Comparison of ENCODE assay signal across 28 mouse cellular contexts in genomic region chr10:21785785-21786184, GRCm38 (mm10).
DNase-seq lines count a peak whose midpoint lies in the region; ATAC-seq lines count a peak whose summit lies in the region.
"Had no signal": no experiment of that assay in that cellular context is flagged by ENCODE, and none has a peak within 500 bp of the region (broad histone marks: within the 10 kb centered on the region; RNA-seq: fewer than 3 reads in every experiment).

No protein-coding gene starts in this region.

- WGBS in forebrain, embryonic 14.5 days, result 85% methylated on average over 5 of the region's 5 CpGs
- 82% methylated on average over 5 of the region's 5 CpGs for WGBS in midbrain, embryonic 10.5 days

- H3K4me3 ChIP-seq in forebrain, embryonic 14.5 days (ENCODE audit: low read depth, low read length), result no peak overlapping the region
- no peak overlapping the region for H3K4me3 ChIP-seq in midbrain, embryonic 10.5 days
- H3K4me3 ChIP-seq: embryonic facial prominence, embryonic 10.5 days; embryonic facial prominence, embryonic 13.5 days; forebrain, embryonic 15.5 days; heart, embryonic 12.5 days; heart, embryonic 15.5 days had no signal

- H3K27me3 ChIP-seq in forebrain, embryonic 14.5 days (replicated peaks; ENCODE audit: control insufficient read depth, insufficient read depth, low read length), result no peaks in the 10 kb centered on the region
- no peaks in the 10 kb centered on the region for H3K27me3 ChIP-seq in midbrain, embryonic 10.5 days (ENCODE audit: low read depth, poor library complexity, severe bottlenecking)
- H3K27me3 ChIP-seq: embryonic facial prominence, embryonic 13.5 days; forebrain, embryonic 15.5 days; heart, embryonic 12.5 days; heart, embryonic 15.5 days had no signal

- ATAC-seq in forebrain, embryonic 14.5 days, result no peak
- ATAC-seq: CD4-positive, CD25-positive, alpha-beta regulatory T cell, adult 4 months; intestine, postnatal 0 days had no signal

- intact Hi-C loops in heart, postnatal 25 days (cut with DNase I), result no loop called here

- no peaks in the 10 kb centered on the region for H3K4me1 ChIP-seq in forebrain, embryonic 14.5 days (ENCODE audit: control insufficient read depth, insufficient read depth, low read length)
- 0 out of 2 replicates have a peak, but pooled peaks cover 5% of the 10 kb centered on the region for H3K4me1 ChIP-seq in midbrain, embryonic 10.5 days
- H3K4me1 ChIP-seq: forebrain, embryonic 15.5 days; heart, embryonic 15.5 days had no signal

- H3K4me2 ChIP-seq in forebrain, embryonic 14.5 days (ENCODE audit: low read length), result no peak overlapping the region
- H3K4me2 ChIP-seq: embryonic facial prominence, embryonic 13.5 days; forebrain, embryonic 15.5 days; heart, embryonic 12.5 days; heart, embryonic 15.5 days; hindbrain, embryonic 14.5 days had no signal

- H3K27ac ChIP-seq in forebrain, embryonic 14.5 days (ENCODE audit: low read depth, low read length), result no peak overlapping the region
- H3K27ac ChIP-seq in midbrain, embryonic 10.5 days (replicated peaks), result no peak overlapping the region
- H3K27ac ChIP-seq: embryonic facial prominence, embryonic 10.5 days; embryonic facial prominence, embryonic 13.5 days; forebrain, embryonic 15.5 days; heart, embryonic 15.5 days; hindbrain, embryonic 14.5 days; hindbrain, postnatal 0 days had no signal

- no peaks in the 10 kb centered on the region for H3K36me3 ChIP-seq in forebrain, embryonic 14.5 days (ENCODE audit: control insufficient read depth, insufficient read depth, low read length)
- H3K36me3 ChIP-seq in midbrain, embryonic 10.5 days, result no peaks in the 10 kb centered on the region
- H3K36me3 ChIP-seq: embryonic facial prominence, embryonic 10.5 days; embryonic facial prominence, embryonic 13.5 days; forebrain, embryonic 15.5 days; heart, embryonic 12.5 days; heart, embryonic 15.5 days had no signal

- H3K9ac ChIP-seq in forebrain, embryonic 14.5 days (ENCODE audit: low read length), result no peak overlapping the region
- H3K9ac ChIP-seq: embryonic facial prominence, embryonic 13.5 days; forebrain, embryonic 15.5 days; heart, embryonic 12.5 days; heart, embryonic 15.5 days; hindbrain, embryonic 14.5 days had no signal

- DNase-seq in 3134 (ENCODE audit: extremely low read depth, insufficient read length, low spot score) (peak; percentile 67), 3T3-L1 (ENCODE audit: low read depth, low spot score) (peak; percentile 89), NIH3T3 (ENCODE audit: low read depth) (peak; percentile 80)
- peak; percentile 48 for DNase-seq in fibroblast of lung, adult 2 months (ENCODE audit: low read depth)
- no peak for DNase-seq in forebrain, embryonic 14.5 days (ENCODE audit: low spot score)
- no peak for DNase-seq in midbrain, embryonic 10.5 days (ENCODE audit: low spot score)
- DNase-seq in heart, postnatal 25 days (ENCODE audit: low spot score), result no peak
- DNase-seq: adrenal gland, adult 2 months; adrenal gland, postnatal 25 days; B cell, adult 2 months; cerebellum, adult 11-12 months; cerebellum, adult 8-10 months; cerebellum, postnatal 10 days; cerebellum, postnatal 36 days; embryo, embryonic 11 days; gastrocnemius, postnatal 25 days; heart, adult 18-20 months; heart, postnatal 10 days; heart, postnatal 4 days had no signal

- H3K9me3 ChIP-seq in forebrain, embryonic 14.5 days (replicated peaks; ENCODE audit: control insufficient read depth, low read length), result no peaks in the 10 kb centered on the region
- no peaks in the 10 kb centered on the region for H3K9me3 ChIP-seq in midbrain, embryonic 10.5 days (replicated peaks)
- H3K9me3 ChIP-seq: embryonic facial prominence, embryonic 10.5 days; embryonic facial prominence, embryonic 13.5 days; forebrain, embryonic 15.5 days; heart, embryonic 12.5 days; heart, embryonic 15.5 days had no signal

Comparison
In these comparisons a context has a peak if more than half of its experiments do, and no peak if none do; other contexts are left out.
1. DNase-seq: peak in 3134 (single experiment), 3T3-L1 (single experiment), NIH3T3 (single experiment) and fibroblast of lung, adult 2 months (single experiment); none in forebrain, embryonic 14.5 days (single experiment), midbrain, embryonic 10.5 days (single experiment) and heart, postnatal 25 days (single experiment).